Mouse (Mus musculus): Measurements from ENCODE around the gene 1110051M20Rik.

- TF ChIP-seq GATA1 (IDR thresholded peaks at IDR 0.05; ENCODE audit: borderline replicate concordance, low read length) (no peak), FLI1 (IDR thresholded peaks at IDR 0.05; ENCODE audit: low read length) (no peak)
These were observed 137.9 kb downstream of the 1110051M20Rik start for GRCm38 (mm10) chr2:91306589-91306988.

Data from megakaryocyte, embryonic 14.5 days (primary cell).